In genomic region chr5:123780716-123781115, GRCm38 (mm10) we compare ENCODE assay signal across 23 mouse cellular contexts. TPM values are rescaled to one million over a fixed set of nuclear protein-coding genes. Genes with fewer than 3 reads are reported as not detected.
DNase-seq lines count a peak whose midpoint lies in the region; ATAC-seq lines count a peak whose summit lies in the region.
"Had no signal": no experiment of that assay in that cellular context is flagged by ENCODE, and none has a peak within 500 bp of the region (broad histone marks: within the 10 kb centered on the region; RNA-seq: fewer than 3 reads in every experiment).

No protein-coding gene starts in this region.

- H3K9ac ChIP-seq in midbrain, embryonic 14.5 days (replicated peaks; ENCODE audit: low read length), result no peak overlapping the region
- no peak overlapping the region for H3K9ac ChIP-seq in intestine, embryonic 15.5 days
- H3K9ac ChIP-seq: embryonic facial prominence, embryonic 15.5 days; forebrain, embryonic 15.5 days; heart, embryonic 15.5 days; hindbrain, embryonic 13.5 days had no signal

- H3K36me3 ChIP-seq in midbrain, embryonic 14.5 days (ENCODE audit: control insufficient read depth, insufficient read depth, low read length), result peaks cover 40% of the 10 kb centered on the region
- H3K36me3 ChIP-seq in intestine, embryonic 15.5 days, result peaks cover 25% of the 10 kb centered on the region

- H3K4me1 ChIP-seq in midbrain, embryonic 14.5 days (ENCODE audit: control insufficient read depth, insufficient read depth, low read length), result no peaks in the 10 kb centered on the region
- no peaks in the 10 kb centered on the region for H3K4me1 ChIP-seq in intestine, embryonic 15.5 days (replicated peaks)
- H3K4me1 ChIP-seq: embryonic facial prominence, embryonic 15.5 days; forebrain, embryonic 15.5 days; heart, embryonic 15.5 days; hindbrain, embryonic 13.5 days had no signal

- H3K9me3 ChIP-seq in midbrain, embryonic 14.5 days (ENCODE audit: control insufficient read depth, low read length), result no peaks in the 10 kb centered on the region
- no peaks in the 10 kb centered on the region for H3K9me3 ChIP-seq in intestine, embryonic 15.5 days
- H3K9me3 ChIP-seq: embryonic facial prominence, embryonic 15.5 days; forebrain, embryonic 15.5 days; G1E; heart, embryonic 15.5 days; hindbrain, embryonic 13.5 days had no signal

- no peak overlapping the region for H3K27ac ChIP-seq in midbrain, embryonic 14.5 days (replicated peaks; ENCODE audit: low read depth, low read length)
- H3K27ac ChIP-seq in intestine, embryonic 15.5 days, result no peak overlapping the region
- H3K27ac ChIP-seq: embryonic facial prominence, embryonic 15.5 days; forebrain, embryonic 15.5 days; heart, adult 2 months; heart, embryonic 15.5 days; hindbrain, embryonic 13.5 days; hindbrain, postnatal 0 days had no signal

- H3K4me3 ChIP-seq in midbrain, embryonic 14.5 days (replicated peaks; ENCODE audit: low read depth, low read length), result no peak overlapping the region
- H3K4me3 ChIP-seq in intestine, embryonic 15.5 days (replicated peaks), result no peak overlapping the region
- H3K4me3 ChIP-seq: embryonic facial prominence, embryonic 15.5 days; erythroblast, embryonic 14.5 days; forebrain, embryonic 15.5 days; heart, adult 2 months; heart, embryonic 15.5 days; hindbrain, embryonic 13.5 days had no signal

- peak; percentile 51 for DNase-seq in CD4-positive, CD25-positive, alpha-beta regulatory T cell, adult 2 months (ENCODE audit: low read depth, low spot score)
- DNase-seq in thymus, adult 18-20 months, result peak; percentile 44 to 53
- DNase-seq in thymus, postnatal 14 days, result peak; percentile 62
- no peak for DNase-seq in midbrain, embryonic 14.5 days
- DNase-seq in c-Kit-positive CD71-positive TER-119-positive erythroid progenitor cells, embryonic 14.5 days (ENCODE audit: low spot score), result no peak
- DNase-seq in right cerebral cortex, postnatal 10 days (ENCODE audit: low spot score in 2 of 2), result no peak
- DNase-seq: adrenal gland, postnatal 14 days; B cell, adult 2 months; cerebellum, adult 2 months; cerebellum, postnatal 10 days; embryo, embryonic 11 days; heart, adult 2 months; heart, postnatal 14 days had no signal

- 94% methylated on average over 8 of the region's 8 CpGs for WGBS in midbrain, embryonic 14.5 days
- WGBS in intestine, embryonic 15.5 days, result 91% methylated on average over 8 of the region's 8 CpGs

- no peak for ATAC-seq in CD4-positive, CD25-positive, alpha-beta regulatory T cell, adult 4 months
- no peak for ATAC-seq in midbrain, embryonic 14.5 days (ENCODE audit: low FRiP score, low TSS enrichment)
- ATAC-seq in intestine, embryonic 15.5 days, result no peak
- ATAC-seq: forebrain, embryonic 15.5 days; hindbrain, postnatal 0 days had no signal

- no peaks in the 10 kb centered on the region for H3K27me3 ChIP-seq in midbrain, embryonic 14.5 days (ENCODE audit: control insufficient read depth, insufficient read depth, low read length)
- no peaks in the 10 kb centered on the region for H3K27me3 ChIP-seq in intestine, embryonic 15.5 days (replicated peaks)
- H3K27me3 ChIP-seq: embryonic facial prominence, embryonic 15.5 days; forebrain, embryonic 15.5 days; heart, embryonic 15.5 days; hindbrain, embryonic 13.5 days had no signal

- no peak overlapping the region for H3K4me2 ChIP-seq in midbrain, embryonic 14.5 days (ENCODE audit: low read length)
- H3K4me2 ChIP-seq in intestine, embryonic 15.5 days (replicated peaks), result no peak overlapping the region
- H3K4me2 ChIP-seq: embryonic facial prominence, embryonic 15.5 days; forebrain, embryonic 15.5 days; heart, embryonic 11.5 days; heart, embryonic 15.5 days; hindbrain, embryonic 13.5 days had no signal

RNA-seq across cellular contexts. Expression of gene Kntc1, which starts 31.2 kb away (rescaled TPM):
- 1 to 10 TPM; 2.8 to 4.2 TPM for polyA plus RNA-seq in CD4-positive, CD25-positive, alpha-beta regulatory T cell, adult 4 months (2017; shearing (Covaris generic))
- polyA plus RNA-seq in midbrain, embryonic 14.5 days (2014; fragmentation: Nextera tagmentation; extraction: Ambion mirVana), result 4.0 and 5.6 TPM in 2 replicates
- 19.7 and 21.7 TPM in 2 replicates for polyA plus RNA-seq in intestine, embryonic 15.5 days (2015; fragmentation: Nextera tagmentation; extraction: Ambion mirVana)

RNA-seq across cellular contexts. Expression of gene Rsrc2, which starts 31.5 kb away (rescaled TPM):
- 100 to 1,000 TPM; 160 to 180 TPM for polyA plus RNA-seq in CD4-positive, CD25-positive, alpha-beta regulatory T cell, adult 4 months (2017; shearing (Covaris generic))
- 137 and 138 TPM in 2 replicates for polyA plus RNA-seq in midbrain, embryonic 14.5 days (2014; fragmentation: Nextera tagmentation; extraction: Ambion mirVana)
- 90.5 and 100 TPM in 2 replicates for polyA plus RNA-seq in intestine, embryonic 15.5 days (2015; fragmentation: Nextera tagmentation; extraction: Ambion mirVana)

RNA-seq across cellular contexts. Expression of gene Zcchc8, which starts 59.8 kb away (rescaled TPM):
- 10 to 100 TPM; 55.3 to 67.5 TPM for polyA plus RNA-seq in CD4-positive, CD25-positive, alpha-beta regulatory T cell, adult 4 months (2017; shearing (Covaris generic))
- 56.5 and 80.0 TPM in 2 replicates for polyA plus RNA-seq in midbrain, embryonic 14.5 days (2014; fragmentation: Nextera tagmentation; extraction: Ambion mirVana)
- polyA plus RNA-seq in intestine, embryonic 15.5 days (2015; fragmentation: Nextera tagmentation; extraction: Ambion mirVana), result 63.1 and 68.9 TPM in 2 replicates

Comparison
In these comparisons a context has a peak if more than half of its experiments do, and no peak if none do; other contexts are left out.
1. DNase-seq: peak in CD4-positive, CD25-positive, alpha-beta regulatory T cell, adult 2 months (single experiment), thymus, adult 18-20 months (2 of 2) and thymus, postnatal 14 days (single experiment); none in midbrain, embryonic 14.5 days (single experiment), c-Kit-positive CD71-positive TER-119-positive erythroid progenitor cells, embryonic 14.5 days (single experiment) and right cerebral cortex, postnatal 10 days (0 of 2).